Mouse (Mus musculus): ENCODE measurements around the gene Tead1. TPM values are rescaled to one million over a fixed set of nuclear protein-coding genes. Genes with fewer than 3 reads are reported as not detected.

Tead1 gene
- polyA plus RNA-seq, 1 experiment from 2014 or later = 7.4 TPM

DNA sequence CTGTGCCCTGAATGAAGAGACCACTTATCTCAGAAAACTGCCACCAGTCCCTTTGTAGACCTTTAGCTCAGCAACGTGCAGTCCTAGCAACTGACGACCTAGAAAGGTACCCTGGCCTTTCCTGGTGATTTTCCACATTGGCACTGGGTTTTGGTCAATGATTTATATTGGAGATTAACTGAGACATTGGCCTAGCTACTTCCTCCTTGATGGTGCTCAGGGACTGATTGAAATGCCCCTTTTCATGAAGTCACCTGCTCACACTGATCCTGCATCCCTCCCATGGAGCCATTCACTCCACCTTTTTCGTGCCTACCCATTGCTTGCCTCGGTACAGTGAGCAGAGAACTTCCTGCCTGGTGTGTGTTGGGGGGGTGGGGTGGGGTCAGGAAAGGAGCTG is 151.8 kb downstream of the Tead1 start:
- no peak for ATAC-seq (replicated peaks; ENCODE audit: low FRiP score)
- 67% methylated on average over 4 of the region's 4 CpGs for WGBS
- peaks cover 7% of the 10 kb centered on the region; the same call in 1 of the 2 replicates for H3K4me1 ChIP-seq (replicated peaks; ENCODE audit: control insufficient read depth, insufficient read depth, low read length)

GRCm38 (mm10) chr7:112831446-112831845 is 152.3 kb downstream of the Tead1 start:
- H3K36me3 ChIP-seq (ENCODE audit: control insufficient read depth, insufficient read depth, low read length) = no peaks in the 10 kb centered on the region
- H3K27me3 ChIP-seq (replicated peaks; ENCODE audit: control insufficient read depth, insufficient read depth, low read length) = no peaks in the 10 kb centered on the region
- H3K4me2 ChIP-seq = no peak overlapping the region
- no peak for DNase-seq (ENCODE audit: low spot score)
- 75% methylated on average over 4 of the region's 4 CpGs for WGBS
- no peak overlapping the region for H3K9ac ChIP-seq (ENCODE audit: low read depth, low read length)
- H3K27ac ChIP-seq (ENCODE audit: low read depth, low read length) = no peak overlapping the region
- no peak overlapping the region for H3K4me3 ChIP-seq (ENCODE audit: low read depth, low read length)
- no peaks in the 10 kb centered on the region for H3K9me3 ChIP-seq (ENCODE audit: control insufficient read depth, low read length)
- ATAC-seq (replicated peaks; ENCODE audit: low FRiP score) = no peak
- peaks cover 5% of the 10 kb centered on the region; the same call in 1 of the 2 replicates for H3K4me1 ChIP-seq (replicated peaks; ENCODE audit: control insufficient read depth, insufficient read depth, low read length)

More for the DNA sequence above, 151.8 kb downstream of the Tead1 start:
- H3K9ac ChIP-seq (ENCODE audit: low read depth, low read length) = no peak overlapping the region
- no peak for DNase-seq (ENCODE audit: low spot score)
- no peaks in the 10 kb centered on the region for H3K27me3 ChIP-seq (replicated peaks; ENCODE audit: control insufficient read depth, insufficient read depth, low read length)
- H3K4me2 ChIP-seq = no peak overlapping the region
- H3K4me3 ChIP-seq (ENCODE audit: low read depth, low read length) = no peak overlapping the region
- no peak overlapping the region for H3K27ac ChIP-seq (ENCODE audit: low read depth, low read length)
- H3K9me3 ChIP-seq (ENCODE audit: control insufficient read depth, low read length) = no peaks in the 10 kb centered on the region
- H3K36me3 ChIP-seq (ENCODE audit: control insufficient read depth, insufficient read depth, low read length) = no peaks in the 10 kb centered on the region

DNA sequence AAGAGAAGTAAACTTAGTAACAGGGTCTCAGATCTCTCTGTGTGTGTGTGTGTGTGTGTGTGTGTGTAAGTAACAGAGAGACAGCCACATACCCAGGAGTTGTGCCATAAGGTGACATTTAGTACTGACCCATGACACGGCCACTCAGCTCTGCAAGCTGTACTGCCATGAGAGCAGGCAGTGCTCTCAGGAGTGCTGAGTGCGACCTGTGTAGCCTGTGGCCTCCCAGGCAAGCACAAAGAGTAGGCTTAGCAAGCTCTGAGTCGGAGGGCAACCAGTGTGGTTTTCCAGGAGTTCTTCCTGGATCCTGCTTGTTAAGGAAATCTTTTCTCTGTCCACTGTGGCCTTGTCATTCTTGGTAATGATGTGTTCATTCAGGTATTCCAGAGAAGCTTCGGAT is 154.0 kb downstream of the Tead1 start:
- Histone ChIP-seq H3K36me3 (ENCODE audit: control insufficient read depth, insufficient read depth, low read length) (no peaks in the 10 kb centered on the region), H3K27me3 (replicated peaks; ENCODE audit: control insufficient read depth, insufficient read depth, low read length) (no peaks in the 10 kb centered on the region), H3K4me3 (ENCODE audit: low read depth, low read length) (no peak overlapping the region), H3K4me1 (replicated peaks; ENCODE audit: control insufficient read depth, insufficient read depth, low read length) (peaks cover 3% of the 10 kb centered on the region; the same call in 1 of the 2 replicates), H3K9ac (ENCODE audit: low read depth, low read length) (no peak overlapping the region), H3K9me3 (ENCODE audit: control insufficient read depth, low read length) (no peaks in the 10 kb centered on the region), H3K4me2 (no peak overlapping the region), H3K27ac (ENCODE audit: low read depth, low read length) (no peak overlapping the region; the same call in 1 of the 2 replicates)
- ATAC-seq (replicated peaks; ENCODE audit: low FRiP score) (no peak), DNase-seq (ENCODE audit: low spot score) (no peak)
- 79% methylated on average over 4 of the region's 4 CpGs for WGBS

DNA sequence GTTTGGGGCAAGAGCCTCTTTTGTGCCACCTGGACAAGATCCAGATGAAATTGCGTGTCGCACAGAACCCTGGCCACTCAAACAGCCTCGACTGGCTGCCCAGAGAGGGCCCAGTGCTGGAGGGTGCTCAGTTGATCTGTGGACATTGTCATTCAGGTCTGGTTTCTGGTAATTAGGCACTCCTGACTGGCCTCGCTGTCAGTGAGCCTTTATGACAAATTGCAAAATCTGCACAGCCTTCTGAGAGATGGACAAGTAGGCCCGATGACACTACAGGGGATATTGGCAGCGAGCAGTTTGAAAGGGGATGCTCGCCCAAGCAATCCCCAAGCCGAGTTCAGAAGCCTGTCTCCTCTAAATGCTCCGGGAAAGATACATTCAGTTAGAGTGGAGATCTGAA is 157.0 kb downstream of the Tead1 start:
- no peak for DNase-seq (ENCODE audit: low spot score)
- WGBS = 89% methylated on average over 9 of the region's 9 CpGs

DNA sequence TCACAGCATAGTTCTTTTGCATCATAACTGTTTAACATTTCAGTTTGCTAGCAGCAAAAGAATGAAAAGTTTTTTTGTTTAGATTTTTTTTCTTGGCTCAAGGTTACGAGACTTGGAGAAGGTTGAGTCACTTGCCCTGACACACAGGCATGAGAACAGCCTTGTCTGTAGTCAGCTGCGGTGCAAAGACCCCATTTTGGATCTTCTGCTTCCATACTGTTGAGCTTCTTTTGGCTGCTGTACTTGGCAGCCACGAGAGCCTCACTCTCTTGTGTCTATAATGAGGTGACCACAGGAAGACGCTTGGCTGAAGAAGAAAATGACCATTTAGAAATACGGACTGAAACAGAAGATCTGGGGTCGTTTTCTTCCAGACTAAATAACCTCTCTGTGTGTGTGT is 159.0 kb downstream of the Tead1 start:
- 79% methylated on average over 6 of the region's 6 CpGs for WGBS
- ATAC-seq (replicated peaks; ENCODE audit: low FRiP score) (no peak), DNase-seq (ENCODE audit: low spot score) (no peak)

More for the DNA sequence above, 157.0 kb downstream of the Tead1 start:
- H3K27me3 ChIP-seq (replicated peaks; ENCODE audit: control insufficient read depth, insufficient read depth, low read length) = no peaks in the 10 kb centered on the region
- H3K36me3 ChIP-seq (ENCODE audit: control insufficient read depth, insufficient read depth, low read length) = no peaks in the 10 kb centered on the region
- H3K4me2 ChIP-seq = no peak overlapping the region
- no peak for ATAC-seq (replicated peaks; ENCODE audit: low FRiP score)
- H3K27ac ChIP-seq (ENCODE audit: low read depth, low read length) = no peak overlapping the region
- H3K4me3 ChIP-seq (ENCODE audit: low read depth, low read length) = no peak overlapping the region
- no peaks in the 10 kb centered on the region for H3K4me1 ChIP-seq (replicated peaks; ENCODE audit: control insufficient read depth, insufficient read depth, low read length)
- no peaks in the 10 kb centered on the region for H3K9me3 ChIP-seq (ENCODE audit: control insufficient read depth, low read length)
- no peak overlapping the region for H3K9ac ChIP-seq (ENCODE audit: low read depth, low read length)

DNA sequence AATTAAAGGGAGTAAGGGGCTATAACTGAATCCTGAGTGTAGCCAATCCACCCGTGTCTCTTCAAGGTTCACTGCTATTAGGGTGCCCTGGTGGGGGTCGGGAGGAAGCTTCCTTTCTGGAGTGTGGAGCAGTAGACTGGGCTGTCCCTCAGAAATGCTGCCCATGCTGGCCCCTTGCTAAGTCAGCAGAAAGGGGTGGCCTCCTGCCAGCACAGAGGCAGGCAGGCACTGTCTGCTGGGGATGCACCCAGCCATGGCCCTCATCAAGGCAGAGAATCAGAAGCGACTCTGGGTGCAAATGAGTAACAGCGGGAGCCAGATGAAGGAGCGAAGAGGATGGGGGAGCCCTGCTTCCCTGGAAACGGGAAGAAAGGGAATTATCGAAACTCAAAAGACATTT is 161.2 kb downstream of the Tead1 start:
- Histone ChIP-seq H3K4me2 (no peak overlapping the region), H3K36me3 (ENCODE audit: control insufficient read depth, insufficient read depth, low read length) (no peaks in the 10 kb centered on the region), H3K4me1 (replicated peaks; ENCODE audit: control insufficient read depth, insufficient read depth, low read length) (no peaks in the 10 kb centered on the region), H3K4me3 (ENCODE audit: low read depth, low read length) (no peak overlapping the region), H3K9me3 (ENCODE audit: control insufficient read depth, low read length) (no peaks in the 10 kb centered on the region), H3K9ac (ENCODE audit: low read depth, low read length) (no peak overlapping the region), H3K27ac (ENCODE audit: low read depth, low read length) (no peak overlapping the region), H3K27me3 (replicated peaks; ENCODE audit: control insufficient read depth, insufficient read depth, low read length) (no peaks in the 10 kb centered on the region)
- ATAC-seq (replicated peaks; ENCODE audit: low FRiP score) (no peak), DNase-seq (ENCODE audit: low spot score) (no peak)
- WGBS = 54% methylated on average over 7 of the region's 7 CpGs

More for the DNA sequence above, 159.0 kb downstream of the Tead1 start:
- Histone ChIP-seq H3K36me3 (ENCODE audit: control insufficient read depth, insufficient read depth, low read length) (no peaks in the 10 kb centered on the region), H3K9me3 (ENCODE audit: control insufficient read depth, low read length) (no peaks in the 10 kb centered on the region), H3K9ac (ENCODE audit: low read depth, low read length) (no peak overlapping the region), H3K4me3 (ENCODE audit: low read depth, low read length) (no peak overlapping the region), H3K4me1 (replicated peaks; ENCODE audit: control insufficient read depth, insufficient read depth, low read length) (no peaks in the 10 kb centered on the region), H3K4me2 (no peak overlapping the region), H3K27ac (ENCODE audit: low read depth, low read length) (no peak overlapping the region), H3K27me3 (replicated peaks; ENCODE audit: control insufficient read depth, insufficient read depth, low read length) (no peaks in the 10 kb centered on the region)

- no peak for DNase-seq (ENCODE audit: low spot score)
- H3K4me2 ChIP-seq = no peak overlapping the region
- H3K4me3 ChIP-seq (ENCODE audit: low read depth, low read length) = no peak overlapping the region
- H3K4me1 ChIP-seq (replicated peaks; ENCODE audit: control insufficient read depth, insufficient read depth, low read length) = no peaks in the 10 kb centered on the region
- 57% methylated on average over 8 of the region's 8 CpGs for WGBS
- H3K27ac ChIP-seq (ENCODE audit: low read depth, low read length) = no peak overlapping the region
- H3K36me3 ChIP-seq (ENCODE audit: control insufficient read depth, insufficient read depth, low read length) = no peaks in the 10 kb centered on the region
- H3K27me3 ChIP-seq (replicated peaks; ENCODE audit: control insufficient read depth, insufficient read depth, low read length) = no peaks in the 10 kb centered on the region
- ATAC-seq (replicated peaks; ENCODE audit: low FRiP score) = no peak
- H3K9ac ChIP-seq (ENCODE audit: low read depth, low read length) = no peak overlapping the region
- H3K9me3 ChIP-seq (ENCODE audit: control insufficient read depth, low read length) = no peaks in the 10 kb centered on the region
Observed at GRCm38 (mm10) chr7:112840890-112841289, 161.8 kb downstream of the Tead1 start.

DNA sequence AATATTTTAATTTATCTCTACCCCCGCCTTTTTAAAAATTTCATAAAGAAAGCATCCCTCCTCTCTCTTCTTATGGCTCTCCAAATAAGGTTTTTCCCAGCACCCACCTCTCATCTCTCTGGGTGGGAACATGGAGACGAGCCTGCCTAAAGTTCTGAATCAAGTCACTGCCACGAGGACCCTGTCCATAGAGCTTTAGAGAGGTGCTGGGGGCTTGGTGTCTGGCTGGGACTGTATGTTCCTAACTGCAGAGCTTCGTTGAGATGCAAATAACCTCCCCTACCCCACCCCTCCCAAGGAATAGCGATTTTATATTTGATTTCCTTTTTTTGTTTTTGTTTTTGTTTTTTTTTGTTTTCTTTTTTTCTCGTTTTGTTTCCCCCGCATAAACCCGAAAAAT is 162.4 kb downstream of the Tead1 start:
- H3K27ac ChIP-seq (ENCODE audit: low read depth, low read length) = no peak overlapping the region
- ATAC-seq (replicated peaks; ENCODE audit: low FRiP score) = no peak
- no peaks in the 10 kb centered on the region for H3K27me3 ChIP-seq (replicated peaks; ENCODE audit: control insufficient read depth, insufficient read depth, low read length)
- H3K9ac ChIP-seq (ENCODE audit: low read depth, low read length) = no peak overlapping the region
- no peaks in the 10 kb centered on the region for H3K9me3 ChIP-seq (ENCODE audit: control insufficient read depth, low read length)
- no peaks in the 10 kb centered on the region for H3K36me3 ChIP-seq (ENCODE audit: control insufficient read depth, insufficient read depth, low read length)
- no peaks in the 10 kb centered on the region for H3K4me1 ChIP-seq (replicated peaks; ENCODE audit: control insufficient read depth, insufficient read depth, low read length)
- no peak overlapping the region for H3K4me3 ChIP-seq (ENCODE audit: low read depth, low read length)
- DNase-seq (ENCODE audit: low spot score) = no peak
- H3K4me2 ChIP-seq = no peak overlapping the region
- 37% methylated on average over 8 of the region's 8 CpGs for WGBS

GRCm38 (mm10) chr7:112841886-112842285 is 162.8 kb downstream of the Tead1 start:
- 40% methylated on average over 9 of the region's 9 CpGs for WGBS
- no peaks in the 10 kb centered on the region for H3K9me3 ChIP-seq (ENCODE audit: control insufficient read depth, low read length)
- H3K27ac ChIP-seq (ENCODE audit: low read depth, low read length) = no peak overlapping the region
- H3K27me3 ChIP-seq (replicated peaks; ENCODE audit: control insufficient read depth, insufficient read depth, low read length) = no peaks in the 10 kb centered on the region
- H3K9ac ChIP-seq (ENCODE audit: low read depth, low read length) = no peak overlapping the region
- DNase-seq (ENCODE audit: low spot score) = no peak
- H3K36me3 ChIP-seq (ENCODE audit: control insufficient read depth, insufficient read depth, low read length) = no peaks in the 10 kb centered on the region
- H3K4me1 ChIP-seq (replicated peaks; ENCODE audit: control insufficient read depth, insufficient read depth, low read length) = no peaks in the 10 kb centered on the region
- no peak for ATAC-seq (replicated peaks; ENCODE audit: low FRiP score)
- H3K4me2 ChIP-seq = no peak overlapping the region
- H3K4me3 ChIP-seq (ENCODE audit: low read depth, low read length) = no peak overlapping the region

Measured in liver, embryonic 11.5 days (tissue).